Mouse (Mus musculus) heart, embryonic 11.5 days (tissue): ENCODE results near the gene Slc33a1. TPM values are rescaled to one million over a fixed set of nuclear protein-coding genes. Genes with fewer than 3 reads are reported as not detected.
A peak's percentile ranks its signal among the peaks of the same experiment; 100 is the strongest.

Experiments used
- ATAC-seq: fragments of 200-750 bp; cut with Nextera tagmentation; replicated peaks from 2 replicates; pipeline ENCODE4 v1.8.0; 2017; ENCODE audit warnings: moderate library complexity; ENCODE audit not compliant: insufficient number of reproducible peaks, low FRiP score, low TSS enrichment
- H3K27ac ChIP-seq: fragments of 300-500 bp; sonication (generic); 2 replicates; pipeline ENCODE4 v1.5.1; 2014; ENCODE audit warnings: mild to moderate bottlenecking, low read depth, low read length
- H3K27me3 ChIP-seq: fragments of 300-500 bp; sonication (generic); 2 replicates; pipeline ENCODE4 v1.6.1; 2014; ENCODE audit warnings: mild to moderate bottlenecking, low read length, mixed read lengths; ENCODE audit not compliant: control insufficient read depth, insufficient read depth
- H3K36me3 ChIP-seq: fragments of 300-500 bp; sonication (generic); 2 replicates; pipeline ENCODE4 v1.6.1; 2014; ENCODE audit warnings: mild to moderate bottlenecking, low read length, moderate library complexity, mixed read lengths; ENCODE audit not compliant: control insufficient read depth, insufficient read depth
- H3K4me1 ChIP-seq: fragments of 300-500 bp; sonication (generic); 2 replicates; pipeline ENCODE4 v1.6.1; 2014; ENCODE audit warnings: low read length; ENCODE audit not compliant: control insufficient read depth, insufficient read depth
- H3K4me2 ChIP-seq: fragments of 300-500 bp; sonication (generic); 2 replicates; pipeline ENCODE4 v1.6.1; 2014; ENCODE audit warnings: mild to moderate bottlenecking, moderate library complexity
- H3K4me3 ChIP-seq: fragments of 300-500 bp; sonication (generic); 2 replicates; pipeline ENCODE4 v1.5.1; 2014; ENCODE audit warnings: low read depth, low read length
- H3K9ac ChIP-seq: fragments of 300-500 bp; sonication (generic); 2 replicates; pipeline ENCODE4 v1.6.1; 2014; ENCODE audit warnings: mild to moderate bottlenecking, low read depth, low read length, moderate library complexity
- H3K9me3 ChIP-seq: fragments of 300-500 bp; sonication (generic); replicated peaks from 2 replicates; pipeline ENCODE4 v1.6.1; 2016; ENCODE audit warnings: low read length; ENCODE audit not compliant: control insufficient read depth
- WGBS: fragments of 180-500 bp; shearing (Covaris S2); extraction: QIAGEN DNeasy Blood & Tissue Kit; methylation state at CpG from one replicate; pipeline ENCODE4 v1.1.7; 2014; ENCODE audit not compliant: insufficient replicate concordance; 5-methylcytosine and 5-hydroxymethylcytosine counted together
- polyA plus RNA-seq: library from polyadenylated mRNA; unstranded; fragments of >200 nt; fragmentation: Nextera tagmentation; extraction: Ambion mirVana; gene quantifications from 2 replicates; pipeline ENCODE4 v1.2.1, GENCODE M21; 2014

Slc33a1 gene
- polyA plus RNA-seq, 1 experiment from 2014 or later, result 10.4 TPM

GRCm38 (mm10) chr3:63963421-63964099 is 1.0 kb downstream of the Slc33a1 start:
- H3K27me3 ChIP-seq, result peaks cover 2% of the 10 kb centered on the region; the same call in 1 of the 2 replicates
- H3K4me2 ChIP-seq, result peak overlapping the region; percentile 88
- peaks cover 7% of the 10 kb centered on the region; the same call in 1 of the 2 replicates for H3K4me1 ChIP-seq
- peak overlapping the region; percentile 89 for H3K4me3 ChIP-seq
- no peaks in the 10 kb centered on the region for H3K36me3 ChIP-seq
- WGBS, result 9% methylated on average over 25 of the region's 25 CpGs
- no peaks in the 10 kb centered on the region for H3K9me3 ChIP-seq
- no peak for ATAC-seq
- peak overlapping the region; percentile 85 for H3K27ac ChIP-seq
- H3K9ac ChIP-seq, result peak overlapping the region; percentile 91

- Histone ChIP-seq H3K27ac (no peak overlapping the region), H3K9me3 (no peaks in the 10 kb centered on the region), H3K4me2 (no peak overlapping the region), H3K36me3 (no peaks in the 10 kb centered on the region), H3K4me3 (no peak overlapping the region), H3K4me1 (no peaks in the 10 kb centered on the region), H3K9ac (no peak overlapping the region), H3K27me3 (no peaks in the 10 kb centered on the region)
- WGBS, result 66% methylated on average over 3 of the region's 3 CpGs
- ATAC-seq, result no peak
These were observed 14.7 kb downstream of the Slc33a1 start for GRCm38 (mm10) chr3:63949837-63950236.

- Histone ChIP-seq H3K4me1 (no peaks in the 10 kb centered on the region), H3K4me2 (no peak overlapping the region), H3K27ac (no peak overlapping the region), H3K4me3 (no peak overlapping the region), H3K27me3 (no peaks in the 10 kb centered on the region), H3K36me3 (no peaks in the 10 kb centered on the region), H3K9me3 (no peaks in the 10 kb centered on the region), H3K9ac (no peak overlapping the region)
- ATAC-seq, result no peak
- WGBS, result 73% methylated on average over 2 of the region's 2 CpGs
These were observed 23.2 kb downstream of the Slc33a1 start for GRCm38 (mm10) chr3:63941204-63941850.

GRCm38 (mm10) chr3:63938928-63939327 is 25.6 kb downstream of the Slc33a1 start:
- 84% methylated on average over 2 of the region's 2 CpGs for WGBS

GRCm38 (mm10) chr3:63928878-63929859 is 35.4 kb downstream of the Slc33a1 start, which contains the start of gene E130311K13Rik:
E130311K13Rik (minus strand) TSS chr3:63929472.
- Histone ChIP-seq H3K27me3 (no peaks in the 10 kb centered on the region), H3K9ac (peak within 1 kb of the TSS; percentile 95), H3K4me1 (no peaks in the 10 kb centered on the region), H3K9me3 (no peaks in the 10 kb centered on the region), H3K27ac (peak within 1 kb of the TSS; percentile 85), H3K4me2 (peak within 1 kb of the TSS; percentile 74), H3K4me3 (peak within 1 kb of the TSS; percentile 70), H3K36me3 (no peaks in the 10 kb centered on the region)
- peak; percentile 94 for ATAC-seq
- WGBS, result 5% methylated on average over 48 of the region's 48 CpGs

More at GRCm38 (mm10) chr3:63938928-63939327, 25.6 kb downstream of the Slc33a1 start:
- H3K36me3 ChIP-seq, result no peaks in the 10 kb centered on the region
- H3K9me3 ChIP-seq, result no peaks in the 10 kb centered on the region
- no peak overlapping the region for H3K9ac ChIP-seq
- no peak overlapping the region for H3K4me2 ChIP-seq
- no peak overlapping the region for H3K4me3 ChIP-seq
- no peaks in the 10 kb centered on the region for H3K4me1 ChIP-seq
- H3K27me3 ChIP-seq, result no peaks in the 10 kb centered on the region
- no peak for ATAC-seq
- no peak overlapping the region for H3K27ac ChIP-seq

- Histone ChIP-seq H3K4me3 (no peak overlapping the region), H3K4me2 (no peak overlapping the region), H3K27ac (no peak overlapping the region), H3K36me3 (peaks cover 2% of the 10 kb centered on the region; the same call in 1 of the 2 replicates), H3K27me3 (no peaks in the 10 kb centered on the region), H3K4me1 (no peaks in the 10 kb centered on the region), H3K9me3 (no peaks in the 10 kb centered on the region), H3K9ac (no peak overlapping the region)
- WGBS, result 50% methylated on average over 3 of the region's 3 CpGs
- ATAC-seq, result no peak
These were observed 44.9 kb downstream of the Slc33a1 start for GRCm38 (mm10) chr3:63919634-63920033.

GRCm38 (mm10) chr3:63910301-63910700 is 54.3 kb downstream of the Slc33a1 start:
- H3K9me3 ChIP-seq, result no peaks in the 10 kb centered on the region
- no peak overlapping the region for H3K9ac ChIP-seq
- no peak overlapping the region for H3K27ac ChIP-seq
- ATAC-seq, result no peak
- no peaks in the 10 kb centered on the region for H3K4me1 ChIP-seq
- H3K4me2 ChIP-seq, result no peak overlapping the region
- no peaks in the 10 kb centered on the region; the same call in 1 of the 2 replicates for H3K36me3 ChIP-seq
- H3K4me3 ChIP-seq, result no peak overlapping the region
- 68% methylated on average over 4 of the region's 4 CpGs for WGBS
- no peaks in the 10 kb centered on the region for H3K27me3 ChIP-seq

GRCm38 (mm10) chr3:63905241-63905640 is 59.3 kb downstream of the Slc33a1 start:
- WGBS, result 3% methylated on average over 18 of the region's 18 CpGs
- peak overlapping the region; percentile 38 for H3K4me3 ChIP-seq
- H3K27me3 ChIP-seq, result no peaks in the 10 kb centered on the region
- no peaks in the 10 kb centered on the region for H3K9me3 ChIP-seq
- H3K27ac ChIP-seq, result no peak overlapping the region
- no peaks in the 10 kb centered on the region for H3K36me3 ChIP-seq
- no peak for ATAC-seq
- peak overlapping the region; percentile 75 for H3K4me2 ChIP-seq
- H3K4me1 ChIP-seq, result 0 out of 2 replicates have a peak, but pooled peaks cover 1% of the 10 kb centered on the region
- peak overlapping the region; percentile 56; the same call in 1 of the 2 replicates for H3K9ac ChIP-seq
